Mouse (Mus musculus): ENCODE results near the gene Fli1.

The Fli1 gene

DNA sequence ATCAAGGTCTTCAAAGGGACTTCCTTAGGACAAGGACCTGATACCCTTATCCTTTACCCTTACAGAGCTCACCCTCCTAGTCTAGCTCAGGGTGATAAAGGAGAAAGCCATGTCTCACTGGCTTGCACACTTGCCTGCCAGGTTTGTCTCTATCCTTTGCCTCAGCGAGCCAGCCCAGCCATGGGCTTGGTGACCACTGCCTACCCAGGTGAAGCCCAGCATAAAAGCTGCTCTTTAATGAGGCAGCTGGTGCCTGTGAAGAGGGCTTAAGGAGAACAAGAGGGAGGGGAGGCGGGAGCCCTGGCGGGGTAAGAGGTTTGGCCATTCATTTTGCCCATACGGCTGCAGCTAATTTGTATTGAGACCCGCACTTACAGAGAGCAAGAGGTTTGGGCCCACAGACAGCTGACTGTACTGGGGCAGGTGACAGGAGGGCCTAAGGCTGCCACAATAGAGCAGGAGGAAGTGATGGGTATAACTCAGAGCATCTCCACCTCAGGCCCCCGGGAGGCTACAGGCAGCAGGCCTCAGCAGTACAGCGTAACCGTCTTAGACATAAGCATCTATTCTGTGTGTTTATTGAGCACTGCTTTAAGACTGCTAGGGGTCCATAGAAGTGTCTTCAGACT is 73.4 kb downstream of the Fli1 start:
- in situ Hi-C loops (cut with MseI, MboI): no loop called here

DNA sequence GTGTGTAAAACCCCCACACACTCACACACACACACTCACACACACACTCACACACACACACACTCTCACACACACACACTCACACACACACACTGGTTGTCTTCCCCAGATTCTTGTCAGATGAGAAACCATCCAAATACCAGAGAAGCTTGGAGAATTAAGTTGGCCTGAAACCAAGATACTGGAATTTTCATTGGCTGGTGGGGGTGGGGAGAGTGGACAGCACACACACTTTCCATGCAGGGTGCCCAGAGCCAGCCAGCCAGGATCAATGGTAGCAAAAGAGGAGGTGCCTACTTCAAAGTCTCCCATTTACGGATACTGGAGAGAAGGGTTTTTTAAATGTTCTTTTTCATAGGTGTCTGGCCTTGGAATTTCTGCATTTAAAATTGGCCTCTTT is 74.3 kb downstream of the Fli1 start:
- in situ Hi-C loops (cut with MseI, MboI): no loop called here

DNA sequence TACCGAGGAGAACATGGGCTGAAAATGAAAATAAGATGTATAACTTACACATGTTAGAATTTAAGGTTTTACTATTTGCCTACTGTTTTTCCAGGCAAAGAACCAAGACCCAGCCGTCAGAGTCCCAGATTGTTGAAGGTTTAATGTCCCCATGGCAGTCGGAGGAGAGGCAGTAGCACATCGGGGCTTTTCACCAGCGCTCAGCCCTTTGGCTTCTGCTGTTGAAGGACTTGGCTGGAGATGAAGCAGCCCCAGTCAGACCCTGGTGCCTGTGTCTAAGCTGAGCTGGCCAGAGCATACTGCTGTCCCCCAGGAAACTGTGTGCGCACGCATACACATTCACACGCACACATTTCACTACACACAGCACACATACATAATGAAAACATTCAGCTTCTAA is 75.2 kb downstream of the Fli1 start:
- in situ Hi-C loops (cut with MseI, MboI): no loop called here

DNA sequence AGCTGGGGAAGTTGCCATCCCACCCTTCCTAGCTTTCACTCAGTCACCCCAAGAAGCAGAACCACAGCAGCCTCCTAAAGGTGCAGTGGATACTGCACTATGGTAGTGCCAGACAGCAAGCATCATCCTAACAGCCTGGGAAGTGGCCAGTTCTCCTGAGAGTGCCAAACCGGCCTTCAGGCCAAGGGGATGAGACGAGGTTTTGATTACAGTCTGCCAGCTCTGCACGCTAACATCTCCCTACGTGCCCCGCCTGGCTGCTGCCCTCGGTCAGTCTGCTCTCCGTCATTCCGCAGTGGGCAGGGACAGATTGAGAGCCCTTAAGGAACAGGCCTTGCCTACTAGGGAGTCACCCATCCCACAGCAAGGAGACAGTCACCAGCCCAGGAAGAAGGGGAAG is 75.8 kb downstream of the Fli1 start:
- in situ Hi-C loops (cut with MseI, MboI): no loop called here

DNA sequence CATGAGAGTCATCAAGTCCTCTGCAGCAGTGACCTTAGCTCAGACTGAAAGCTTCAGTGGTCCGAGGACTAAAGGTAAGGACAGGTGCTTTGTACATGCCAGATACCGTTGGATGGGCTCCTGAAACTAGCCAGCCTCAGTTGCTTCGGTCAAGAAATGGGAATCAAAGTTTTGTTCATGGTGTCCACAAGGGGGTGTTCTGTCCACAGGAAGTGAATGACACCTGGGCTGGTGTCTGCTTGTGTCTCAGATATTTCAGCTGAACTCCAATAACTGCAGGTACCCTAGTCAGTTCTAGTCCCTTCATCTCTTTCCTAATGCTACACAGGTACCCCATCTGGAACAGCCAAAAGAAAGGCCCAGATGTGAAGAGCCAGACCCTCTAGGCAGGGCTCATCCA is 86.0 kb downstream of the Fli1 start:
- in situ Hi-C loops (cut with MseI, MboI): no loop called here

DNA sequence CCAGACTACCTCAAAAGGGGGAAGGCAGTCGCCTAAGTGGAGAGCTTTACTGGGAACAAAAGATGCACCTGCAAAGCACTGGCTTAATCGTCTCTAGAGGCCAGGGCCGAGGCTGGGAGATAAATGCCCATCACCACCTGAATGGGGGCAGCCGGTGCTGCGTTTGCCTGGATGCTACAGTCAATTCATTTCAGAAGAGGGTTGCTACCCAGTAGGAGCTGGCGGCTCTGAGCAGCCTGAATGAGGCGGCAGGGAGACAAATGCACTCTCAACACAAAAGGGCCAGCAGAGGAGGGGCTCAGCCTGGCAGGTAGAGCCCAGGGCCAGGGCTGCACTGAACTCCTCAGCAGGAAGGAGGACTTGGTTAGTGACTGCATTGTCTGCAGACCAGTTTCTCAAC is 92.5 kb downstream of the Fli1 start:
- in situ Hi-C loops (cut with MseI, MboI): no loop called here

DNA sequence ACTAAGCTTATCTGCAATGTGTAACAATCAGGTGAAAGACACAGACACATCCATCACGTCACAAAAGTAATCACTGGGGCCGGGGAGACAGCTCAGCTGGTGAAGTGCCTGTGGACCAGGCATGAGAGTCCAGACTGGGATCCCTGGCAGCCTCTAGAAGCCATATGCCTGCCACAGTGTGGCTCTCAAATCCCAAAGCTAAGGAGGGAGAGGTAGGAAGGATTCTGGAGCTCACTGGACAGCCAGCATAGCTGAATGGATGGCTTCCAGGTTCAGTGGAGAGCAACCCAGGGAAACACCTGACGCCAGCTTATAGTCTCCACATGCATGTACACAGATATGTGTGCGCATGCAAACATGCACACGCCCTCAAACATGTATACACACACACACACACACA is 93.9 kb downstream of the Fli1 start:
- in situ Hi-C loops (cut with MseI, MboI): no loop called here

DNA sequence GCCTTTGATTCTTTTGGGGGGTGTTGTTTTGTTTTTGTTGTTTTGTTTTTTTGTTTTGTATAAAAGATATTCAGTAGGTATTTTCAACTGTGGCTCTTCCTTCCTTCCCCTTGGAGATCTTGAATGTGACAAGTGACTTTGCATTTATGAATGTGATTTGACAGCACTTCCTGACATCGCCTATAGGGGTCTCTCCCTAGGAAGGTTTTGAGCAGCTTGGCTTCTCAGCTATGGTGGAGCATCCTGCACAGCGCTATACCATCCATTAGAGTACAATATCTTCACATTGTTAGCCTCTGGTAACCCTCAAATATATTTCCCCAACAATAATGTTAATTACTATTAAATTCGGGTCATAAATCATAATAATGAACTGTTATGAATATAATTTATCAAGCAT is 96.9 kb downstream of the Fli1 start:
- in situ Hi-C loops (cut with MseI, MboI): no loop called here

DNA sequence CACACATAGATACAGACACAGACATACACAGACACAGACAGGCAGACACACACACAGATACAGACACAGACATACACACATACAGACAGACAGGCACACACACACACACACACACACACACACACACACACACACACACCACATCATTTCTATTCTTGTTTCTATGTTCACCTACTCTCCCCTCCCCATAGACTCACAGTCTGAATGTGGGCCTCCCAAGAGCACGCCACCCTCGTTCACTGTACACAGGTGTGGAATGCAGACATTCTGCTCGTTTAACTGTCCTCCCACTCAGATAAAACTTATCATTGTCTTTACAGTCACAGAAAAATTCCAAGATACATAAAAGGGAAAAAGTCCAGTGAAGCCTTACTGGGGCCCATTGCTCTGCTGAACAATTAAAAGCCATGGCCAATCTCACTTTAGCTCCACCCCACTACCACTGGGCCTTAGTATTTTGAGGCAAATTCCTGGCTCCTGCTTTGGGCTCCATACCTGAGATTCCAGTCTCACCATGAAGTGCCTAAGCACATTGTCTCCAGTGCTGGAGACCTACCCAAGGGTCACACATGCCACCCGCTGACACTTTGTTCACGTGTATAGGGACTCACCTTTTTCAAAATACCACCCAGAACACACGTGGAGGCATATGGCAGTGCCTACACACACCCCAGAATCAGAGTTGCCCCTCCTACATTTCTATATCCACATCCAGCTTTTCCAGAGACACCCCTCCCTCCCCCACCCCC is 98.0 kb downstream of the Fli1 start:
- in situ Hi-C loops (cut with MseI, MboI): no loop called here

DNA sequence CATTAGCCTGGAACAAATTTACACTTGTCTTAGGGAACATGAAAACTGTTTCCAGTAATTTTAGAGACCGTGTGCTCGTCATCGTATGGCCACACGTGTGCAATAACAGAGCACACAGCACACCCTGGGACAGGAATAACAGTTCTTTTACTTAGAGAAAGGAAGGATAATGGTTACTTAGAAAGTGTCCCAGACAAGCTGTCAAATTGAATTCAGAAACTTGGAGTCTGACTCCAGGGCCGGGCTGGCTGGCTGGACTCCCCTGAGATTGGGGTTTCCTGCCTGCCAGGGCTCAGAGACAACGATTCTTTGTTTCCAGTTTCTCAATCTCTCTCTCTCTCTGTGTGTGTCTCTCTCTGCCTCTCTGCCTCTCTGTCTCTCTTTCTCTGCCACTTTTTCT is 98.8 kb downstream of the Fli1 start:
- in situ Hi-C loops (cut with MseI, MboI): no loop called here

DNA sequence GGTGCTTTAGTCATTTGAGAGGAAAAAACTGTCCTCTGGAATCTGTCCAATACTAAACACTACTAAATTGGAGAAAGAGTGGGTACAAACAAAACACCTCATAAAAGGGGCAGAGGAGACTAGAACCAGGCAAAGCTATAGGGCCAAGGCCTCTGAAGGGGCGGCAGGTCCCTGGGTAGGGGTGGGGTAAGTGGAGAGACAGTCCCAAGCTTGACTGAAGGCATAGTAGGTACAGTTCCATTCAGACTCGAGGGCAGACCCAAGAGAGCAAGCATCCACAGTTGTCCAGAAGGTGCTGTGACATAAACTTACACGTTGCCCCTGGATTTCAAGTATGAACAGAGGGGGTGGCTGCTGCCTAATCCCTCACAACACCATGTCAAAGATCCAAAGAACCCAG is 99.5 kb downstream of the Fli1 start:
- in situ Hi-C loops (cut with MseI, MboI): no loop called here

DNA sequence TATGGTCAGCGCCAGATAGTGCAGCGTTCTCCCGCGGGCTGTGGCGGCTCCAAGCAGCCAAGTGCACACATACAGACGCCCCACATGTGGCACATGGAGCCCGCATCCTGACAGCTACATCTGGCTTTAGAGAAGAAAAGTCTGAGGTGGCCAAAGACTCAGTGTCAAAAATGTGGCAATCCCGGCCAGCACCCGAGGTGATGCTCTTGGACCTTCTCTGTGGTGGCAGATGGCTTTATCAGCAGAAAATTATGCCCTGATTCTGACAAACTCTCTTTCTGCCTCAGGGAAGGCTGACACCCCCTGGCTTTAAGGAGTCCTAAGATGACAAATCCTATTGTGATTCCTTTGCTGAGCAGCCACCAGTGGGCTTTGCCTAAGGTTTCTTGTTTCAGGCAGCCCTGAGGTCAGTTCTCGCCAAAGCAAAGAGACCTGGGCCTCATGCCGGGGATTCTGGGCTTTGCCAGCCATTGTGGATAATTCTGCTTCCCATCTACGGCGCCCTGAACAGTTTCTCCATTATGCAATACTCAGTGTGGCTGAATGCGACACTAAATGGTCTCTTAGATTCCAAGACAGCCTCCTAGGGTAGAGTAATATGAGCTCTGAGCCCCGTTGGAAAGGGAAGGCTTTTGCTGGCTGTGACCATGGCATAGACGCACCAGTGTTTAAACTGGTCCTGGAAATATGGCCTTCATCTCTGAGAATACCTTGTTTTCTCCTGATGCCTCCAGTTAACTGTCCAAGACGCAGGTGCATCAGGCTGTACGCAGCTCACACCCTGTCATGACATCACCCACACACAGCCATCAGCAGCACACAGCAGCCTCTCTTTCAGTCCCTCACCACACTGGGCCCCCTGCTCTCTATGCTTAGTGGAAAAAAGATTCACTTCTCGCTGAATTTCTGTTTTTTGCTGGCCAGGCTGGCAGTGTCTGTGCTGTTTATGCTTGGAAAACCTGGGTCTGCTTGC is 108.1 kb downstream of the Fli1 start:
- in situ Hi-C loops (cut with MseI, MboI): no loop called here

DNA sequence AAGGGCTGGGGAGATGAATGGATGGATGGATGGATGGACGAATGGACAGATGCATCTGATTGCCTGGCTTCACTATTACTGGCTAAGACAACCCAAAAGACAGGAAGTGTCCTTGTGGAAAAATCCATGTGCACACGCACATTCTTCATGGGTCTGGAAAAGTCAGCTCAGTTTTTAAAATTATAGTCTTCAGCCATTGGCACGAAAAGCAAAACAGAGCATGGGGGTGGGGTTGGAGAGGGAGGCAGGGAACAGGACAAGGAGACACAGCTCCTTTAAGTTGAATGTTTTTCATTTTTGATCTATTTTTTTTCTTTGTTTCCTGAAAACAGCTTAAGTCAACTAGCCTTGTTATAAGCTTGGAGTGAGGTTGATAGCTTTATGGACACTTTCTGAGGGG is 111.6 kb downstream of the Fli1 start:
- in situ Hi-C loops (cut with MseI, MboI): no loop called here

DNA sequence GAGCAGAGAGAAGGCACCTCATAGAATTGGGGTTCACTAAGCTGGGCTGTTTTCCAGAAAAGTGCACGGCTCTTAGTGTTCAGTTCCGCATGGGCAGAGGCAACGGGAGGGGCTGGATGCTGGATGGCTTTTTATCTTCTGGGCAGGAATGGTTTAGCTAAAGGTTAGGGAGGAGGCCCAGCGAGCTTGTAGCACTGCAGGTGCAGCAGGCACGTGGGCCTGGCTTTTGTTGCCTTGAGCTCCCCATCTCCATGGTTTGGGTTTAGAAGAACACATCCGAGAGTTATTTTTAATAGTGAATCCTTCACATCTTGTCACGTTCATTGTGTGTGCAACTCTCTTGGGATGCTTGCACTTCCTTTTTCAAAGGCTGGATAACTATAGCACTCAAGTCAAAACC is 117.3 kb downstream of the Fli1 start:
- in situ Hi-C loops (cut with MseI, MboI): no loop called here

DNA sequence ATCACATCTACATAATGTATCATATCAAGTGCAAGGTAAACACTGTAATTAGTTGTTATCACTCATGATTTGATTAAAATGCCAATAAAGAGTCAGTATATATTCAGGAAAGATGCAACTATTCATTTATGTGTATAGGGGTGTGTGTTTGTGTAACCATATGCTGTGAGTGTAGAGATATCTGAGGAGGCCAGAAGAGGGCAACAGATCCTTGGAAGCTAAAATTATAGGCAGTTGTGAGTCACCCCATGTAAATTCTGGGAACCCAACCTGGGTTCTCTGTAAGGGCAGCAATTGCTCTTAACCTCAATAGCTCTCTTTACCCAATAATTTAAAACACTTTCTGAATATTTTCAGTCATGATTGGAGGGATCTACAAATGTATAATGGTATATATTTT is 122.0 kb downstream of the Fli1 start:
- in situ Hi-C loops (cut with MseI, MboI): loop anchor here (25.0 kb wide), 2 partner anchors 517 to 667 kb away; no protein-coding TSS in a partner anchor

DNA sequence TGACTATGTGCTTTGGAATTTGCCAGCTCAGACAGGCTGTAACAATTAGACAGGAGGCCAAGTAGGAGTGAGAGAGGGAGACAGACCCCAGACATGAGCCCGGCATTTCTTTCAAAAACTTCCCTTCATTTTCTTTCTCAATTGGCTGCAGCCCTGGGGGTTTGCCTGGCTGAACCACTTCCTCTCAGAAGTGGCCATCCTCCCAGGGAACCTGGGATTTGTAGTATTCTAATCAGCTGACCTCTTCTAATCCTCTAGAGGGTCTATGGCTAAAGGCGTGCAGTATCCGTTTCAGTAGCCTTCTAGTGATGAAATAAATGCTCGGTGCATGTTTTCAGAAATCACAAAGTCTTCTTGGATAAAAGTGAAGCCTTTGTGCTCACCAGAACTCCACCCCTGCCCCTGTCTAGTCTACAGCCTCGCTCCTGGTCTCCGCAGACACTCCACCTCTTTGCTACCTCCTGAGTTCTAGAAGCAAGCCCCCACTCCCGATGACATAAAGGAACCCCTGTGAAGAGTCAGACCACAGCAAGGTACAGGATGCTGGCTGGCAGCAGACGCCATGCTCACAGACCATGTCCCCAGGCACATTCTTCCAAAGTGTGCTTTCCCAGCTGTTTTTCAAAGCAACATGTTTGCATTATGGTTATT is 125.1 kb downstream of the Fli1 start:
- in situ Hi-C loops (cut with MseI, MboI): loop anchor here (25.0 kb wide), 2 partner anchors 520 to 670 kb away; no protein-coding TSS in a partner anchor

DNA sequence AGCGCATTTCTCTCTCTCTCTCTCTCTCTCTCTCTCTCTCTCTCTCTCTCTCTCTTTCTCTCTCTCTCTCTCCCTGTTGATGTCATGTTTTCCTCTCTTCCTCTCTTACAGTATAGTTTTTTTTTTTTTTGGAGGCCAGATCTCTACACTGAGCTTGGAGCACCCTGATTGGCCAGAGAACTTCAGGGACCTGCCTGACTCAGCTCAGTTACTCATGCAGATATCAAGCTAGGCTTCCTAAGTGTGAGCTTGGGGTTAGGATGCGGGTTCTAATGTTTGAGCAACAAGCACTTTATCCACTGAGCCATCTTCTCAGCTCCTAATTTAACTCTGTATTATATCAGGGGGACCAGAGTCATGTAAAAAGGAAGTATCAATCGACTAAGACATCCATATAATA is 126.7 kb downstream of the Fli1 start:
- in situ Hi-C loops (cut with MseI, MboI): loop anchor here (25.0 kb wide), 2 partner anchors 521 to 671 kb away; no protein-coding TSS in a partner anchor

DNA sequence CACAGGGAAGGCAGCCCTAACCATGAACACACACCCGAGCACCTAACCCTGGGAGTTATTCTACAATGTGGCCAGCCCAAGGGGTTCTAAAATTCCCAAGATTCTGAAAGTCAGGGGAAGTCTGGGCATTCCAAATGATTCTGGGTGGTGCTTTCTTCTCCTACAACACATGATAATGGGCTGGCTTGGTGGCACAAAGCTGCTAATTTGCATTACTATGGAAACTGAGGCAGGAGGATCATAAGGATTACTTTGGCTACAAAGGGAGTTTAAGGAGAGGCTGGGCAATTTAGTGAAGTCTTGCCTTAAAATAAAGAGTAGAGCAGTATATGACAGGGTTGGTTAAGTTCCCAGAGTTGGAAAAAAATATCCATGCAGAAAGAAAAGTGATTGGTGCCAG is 127.7 kb downstream of the Fli1 start:
- in situ Hi-C loops (cut with MseI, MboI): loop anchor here (25.0 kb wide), 2 partner anchors 522 to 672 kb away; no protein-coding TSS in a partner anchor

DNA sequence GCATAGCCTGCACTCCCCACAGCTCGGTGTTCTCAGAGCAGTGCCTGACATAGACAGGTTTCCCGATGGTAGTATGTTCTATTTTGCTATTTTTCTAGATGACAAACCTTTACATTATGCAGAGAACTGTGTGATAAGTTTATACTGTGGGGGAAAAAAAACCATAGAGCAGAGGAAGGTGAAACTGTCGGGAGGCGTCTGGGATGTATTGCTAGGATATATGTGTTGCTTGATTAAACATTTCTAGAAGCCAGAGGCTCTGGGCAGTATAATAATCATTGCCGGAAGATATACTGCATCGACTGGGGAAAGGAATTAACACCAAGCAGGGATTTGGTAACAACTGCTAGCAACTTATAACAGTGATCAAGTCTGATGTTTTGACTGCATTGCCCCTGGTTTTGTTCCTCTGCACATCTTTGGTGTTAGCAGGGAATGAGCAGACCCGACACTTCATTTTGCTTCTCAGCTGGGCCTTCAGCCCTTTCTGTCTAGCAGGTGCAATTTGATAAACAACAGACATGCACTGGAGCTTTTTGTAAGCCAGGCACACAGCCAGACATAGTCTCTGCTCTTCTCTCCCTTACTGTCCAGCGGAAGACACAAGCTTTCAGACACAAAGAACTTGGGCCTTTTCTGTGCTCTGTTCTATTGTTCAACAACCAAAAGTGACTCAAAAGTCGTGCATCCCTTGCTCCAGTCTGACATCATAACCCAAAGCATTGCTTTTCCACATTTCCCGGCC is 129.7 kb downstream of the Fli1 start:
- in situ Hi-C loops (cut with MseI, MboI): loop anchor here (25.0 kb wide), 2 partner anchors 524 to 674 kb away; no protein-coding TSS in a partner anchor

DNA sequence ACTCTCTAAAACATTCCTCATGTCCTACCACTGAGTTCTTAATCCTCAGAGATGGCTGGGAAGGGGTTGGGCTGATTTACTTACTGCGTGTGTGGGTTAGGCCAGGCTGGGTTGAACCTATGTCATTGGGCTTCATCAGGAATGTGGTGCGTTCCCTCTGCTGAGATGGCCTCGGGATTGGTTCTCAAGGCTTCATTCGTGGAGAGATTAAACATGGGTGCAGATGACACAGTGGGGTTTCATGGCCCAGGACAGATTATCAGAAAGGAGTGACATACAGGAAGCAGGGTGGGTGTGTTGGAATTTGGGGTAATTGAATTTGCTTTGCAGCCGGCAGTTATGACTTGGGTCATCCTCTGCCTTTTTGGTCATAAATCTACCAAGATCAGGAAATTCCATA is 131.2 kb downstream of the Fli1 start:
- in situ Hi-C loops (cut with MseI, MboI): loop anchor here (25.0 kb wide), 2 partner anchors 526 to 676 kb away; no protein-coding TSS in a partner anchor

DNA sequence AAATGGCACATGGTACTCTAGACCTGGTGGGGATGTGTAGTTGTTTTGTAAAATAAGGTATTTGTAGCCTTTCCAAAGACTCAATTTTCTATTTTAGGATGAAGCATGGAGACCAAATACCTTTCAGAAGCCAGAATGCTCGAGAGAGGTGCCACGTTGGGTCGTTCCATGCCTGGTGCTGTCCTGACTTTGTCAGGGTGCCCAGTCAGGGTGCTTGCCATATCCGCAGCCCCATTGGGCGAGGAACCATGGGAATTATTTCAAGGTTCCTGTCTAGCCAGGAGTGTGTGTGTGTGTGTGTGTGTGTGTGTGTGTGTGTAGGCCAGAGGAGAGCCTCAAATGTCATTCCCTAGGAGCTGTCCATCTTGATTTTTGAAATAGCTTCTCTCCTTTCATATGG is 132.0 kb downstream of the Fli1 start:
- in situ Hi-C loops (cut with MseI, MboI): loop anchor here (25.0 kb wide), 2 partner anchors 527 to 677 kb away; no protein-coding TSS in a partner anchor

Measured in mouse trophoblast stem cell (cell line).